Mouse (Mus musculus) kidney, adult 2 months (tissue): ENCODE measurements at regions not wholly inside any gene's neighbourhood (a gene's known extent, or its start where the extent isn't known, plus 50 kb on each side); places are given as distances from the start of the nearest gene placed in this dataset.

Experiments used
- DNase-seq: peaks from one replicate; pipeline ENCODE4 v3.0.0; 2021
- H3K27ac ChIP-seq: fragments of 200-500 bp; 2 replicates; pipeline ENCODE4 v1.5.1; 2012; ENCODE audit warnings: low read depth, low read length, control low read depth, inconsistent platforms; ENCODE audit not compliant: insufficient read depth
- H3K27me3 ChIP-seq: fragments of 200-500 bp; replicated peaks from 2 replicates; pipeline ENCODE4 v1.6.1; 2012; ENCODE audit warnings: mild to moderate bottlenecking, moderate library complexity, low read length, inconsistent platforms; ENCODE audit not compliant: control insufficient read depth, insufficient read depth
- H3K36me3 ChIP-seq: fragments of 200-500 bp; 2 replicates; pipeline ENCODE4 v1.6.1; 2012; ENCODE audit warnings: mild to moderate bottlenecking, moderate library complexity, low read length, inconsistent platforms; ENCODE audit not compliant: control insufficient read depth, insufficient read depth
- H3K4me1 ChIP-seq: fragments of 200-500 bp; 2 replicates; pipeline ENCODE4 v1.6.1; 2011; ENCODE audit warnings: low read length; ENCODE audit not compliant: control insufficient read depth, insufficient read depth
- H3K4me3 ChIP-seq: fragments of 200-500 bp; 2 replicates; pipeline ENCODE4 v1.5.1; 2011; ENCODE audit warnings: mild to moderate bottlenecking, low read depth, low read length, control low read depth; ENCODE audit not compliant: insufficient read depth
- CTCF ChIP-seq: fragments of 200-500 bp; conservative IDR thresholded peaks from 2 replicates; pipeline ENCODE4 v1.5.1; 2011; ENCODE audit warnings: low read depth, mild to moderate bottlenecking, control low read depth, low read length, moderate library complexity, mixed read lengths; ENCODE audit not compliant: insufficient read depth, insufficient read length
- POLR2A ChIP-seq: fragments of 200-500 bp; IDR thresholded peaks from one replicate; pipeline ENCODE4 v1.6.1; 2011; ENCODE audit warnings: low read depth, low read length, control low read depth
- WGBS: fragments of 180-500 bp; shearing (Covaris S2); methylation state at CpG from one replicate; pipeline ENCODE4 v1.1.7; 2018; 5-methylcytosine and 5-hydroxymethylcytosine counted together

DNA sequence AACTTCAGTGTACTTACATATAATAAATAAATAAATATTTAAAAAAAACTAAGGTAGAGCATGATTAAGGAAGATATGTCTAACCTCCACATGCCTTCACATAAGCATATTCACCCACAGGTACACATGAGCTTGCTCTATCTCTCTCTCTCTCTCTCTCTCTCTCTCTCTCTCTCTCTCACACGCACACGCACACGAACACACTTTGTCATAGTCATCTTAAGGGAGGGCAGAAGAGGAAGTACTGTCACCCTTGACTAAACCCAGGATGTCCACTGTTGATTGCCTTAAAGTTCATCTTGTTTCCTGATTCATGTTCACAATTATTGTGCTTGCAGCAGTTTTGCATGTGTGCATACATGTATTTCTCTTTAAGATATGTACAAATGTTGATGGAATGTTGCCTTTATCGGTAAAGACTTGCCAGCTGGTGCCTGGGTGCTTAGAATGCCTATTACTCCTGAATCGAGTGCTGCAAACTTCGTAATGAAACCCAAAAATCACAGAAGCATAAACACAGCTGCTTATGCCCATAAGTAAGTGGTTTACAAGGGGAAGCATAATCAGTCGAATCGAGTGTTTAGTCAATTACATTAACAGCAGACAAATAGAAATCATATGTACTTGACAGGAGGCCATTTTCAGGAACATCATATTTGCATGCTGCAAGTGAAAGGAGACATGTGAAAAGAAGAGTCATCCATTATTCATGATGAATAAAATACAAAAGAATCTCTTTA lies 84.3 kb downstream of the Tmem168 start:
- no peak overlapping the region for H3K4me3 ChIP-seq
- no peaks in the 10 kb centered on the region for H3K27me3 ChIP-seq
- no peak for TF ChIP-seq POLR2A
- no peak for TF ChIP-seq CTCF
- no peaks in the 10 kb centered on the region for H3K4me1 ChIP-seq
- H3K27ac ChIP-seq = no peak overlapping the region
- DNase-seq = no peak
- H3K36me3 ChIP-seq = no peaks in the 10 kb centered on the region
- 75% methylated on average over 8 of the region's 8 CpGs for WGBS

DNA sequence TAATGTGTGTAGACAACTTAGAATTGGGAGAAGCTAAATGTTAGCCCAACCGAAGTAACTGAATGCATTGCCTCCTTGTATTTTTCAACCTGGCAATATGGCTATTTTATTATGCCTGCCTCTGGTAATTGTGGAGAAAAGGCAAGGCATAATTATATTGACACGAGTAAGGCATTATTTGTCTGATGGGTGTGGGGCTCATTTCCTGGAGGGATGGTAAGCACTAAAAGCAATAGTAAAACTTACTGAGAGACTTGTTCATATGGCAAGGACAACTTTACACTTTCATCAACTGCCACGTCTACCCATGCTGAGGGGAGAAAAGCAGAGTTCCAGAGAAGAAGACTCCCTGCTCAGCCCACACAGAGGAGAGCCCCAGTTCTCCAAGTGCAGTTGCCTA lies 93.8 kb downstream of the Tmem168 start:
- WGBS = 69% methylated on average over 3 of the region's 3 CpGs
- Histone ChIP-seq H3K27me3 (no peaks in the 10 kb centered on the region), H3K4me1 (no peaks in the 10 kb centered on the region), H3K36me3 (no peaks in the 10 kb centered on the region), H3K27ac (no peak overlapping the region), H3K4me3 (no peak overlapping the region)
- TF ChIP-seq POLR2A (no peak), CTCF (no peak)
- DNase-seq = no peak

DNA sequence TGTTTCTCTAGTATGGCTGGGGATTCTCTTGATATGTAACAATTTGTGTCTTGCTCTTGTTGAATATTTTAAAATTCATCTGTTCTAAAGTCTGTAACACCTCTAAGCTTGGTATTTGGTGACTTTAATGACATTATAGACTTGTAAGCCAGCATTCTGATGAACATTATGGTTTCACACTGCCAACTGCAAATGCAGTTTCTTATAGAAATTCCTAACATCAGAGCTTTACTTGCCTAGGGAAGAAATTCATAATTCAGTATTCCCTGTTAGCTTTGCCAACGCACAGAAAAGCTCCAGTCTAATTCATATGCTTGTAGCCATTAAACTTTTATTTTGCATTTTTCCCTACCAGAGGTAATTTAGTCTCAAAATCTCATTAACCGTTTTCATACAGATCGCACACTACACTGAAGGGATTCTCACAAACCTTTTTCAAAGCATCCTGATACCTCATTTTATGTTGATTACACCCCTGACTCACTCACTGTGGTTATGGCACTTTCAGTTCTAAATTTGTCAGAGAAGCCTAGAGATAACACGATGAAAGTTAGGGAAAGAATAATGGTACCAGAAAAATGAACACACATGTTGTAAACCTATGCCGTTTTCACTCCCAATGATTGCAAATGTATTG lies 131.3 kb downstream of the Tmem168 start:
- Histone ChIP-seq H3K4me3 (no peak overlapping the region), H3K27ac (no peak overlapping the region), H3K27me3 (no peaks in the 10 kb centered on the region), H3K4me1 (no peaks in the 10 kb centered on the region), H3K36me3 (no peaks in the 10 kb centered on the region)
- no peak for TF ChIP-seq CTCF
- TF ChIP-seq POLR2A = no peak
- 91% methylated on average over 5 of the region's 5 CpGs for WGBS
- no peak for DNase-seq

DNA sequence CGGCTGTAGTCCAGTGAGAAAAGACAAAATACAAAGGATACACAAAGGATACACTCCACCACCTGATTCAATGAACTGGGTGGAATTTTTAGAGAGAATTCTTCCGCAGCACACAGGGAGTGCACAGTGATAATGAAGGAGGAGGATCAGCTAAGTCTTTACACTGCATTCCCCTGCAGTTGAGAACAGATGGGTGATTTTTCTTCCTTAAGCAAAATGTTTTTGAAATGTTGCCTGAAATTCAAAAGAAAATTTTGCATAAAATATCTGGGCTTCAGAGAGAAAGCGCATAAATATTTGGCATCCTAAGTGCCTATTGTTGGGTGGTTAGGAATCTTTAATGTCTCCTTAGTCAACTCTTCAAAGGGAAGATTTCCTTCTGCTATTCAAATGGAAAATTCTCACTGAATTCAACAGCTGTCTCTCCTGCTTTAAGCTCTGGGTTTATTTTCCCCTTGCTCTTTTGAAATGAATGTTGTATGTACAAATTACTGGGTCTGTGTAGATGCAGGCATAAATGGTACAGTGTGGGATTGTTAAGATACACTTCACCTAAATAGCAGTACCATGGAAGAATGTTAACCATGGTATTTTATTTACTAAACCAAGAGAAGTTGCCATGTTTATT lies 158.6 kb downstream of the Tmem168 start:
- Histone ChIP-seq H3K27ac (no peak overlapping the region), H3K27me3 (no peaks in the 10 kb centered on the region), H3K4me3 (no peak overlapping the region), H3K4me1 (no peaks in the 10 kb centered on the region), H3K36me3 (no peaks in the 10 kb centered on the region)
- TF ChIP-seq CTCF (no peak), POLR2A (no peak)
- WGBS = 74% methylated on average over 3 of the region's 3 CpGs
- DNase-seq = no peak

- H3K27me3 ChIP-seq = no peaks in the 10 kb centered on the region
- TF ChIP-seq CTCF = peak; percentile 56
- no peak for TF ChIP-seq POLR2A
- H3K4me3 ChIP-seq = no peak overlapping the region
- no peaks in the 10 kb centered on the region for H3K36me3 ChIP-seq
- no peaks in the 10 kb centered on the region for H3K4me1 ChIP-seq
- H3K27ac ChIP-seq = no peak overlapping the region
- DNase-seq = peak; percentile 15
Observed at GRCm38 (mm10) chr6:13413768-13414167, 189.0 kb upstream of the Vwde start.

DNA sequence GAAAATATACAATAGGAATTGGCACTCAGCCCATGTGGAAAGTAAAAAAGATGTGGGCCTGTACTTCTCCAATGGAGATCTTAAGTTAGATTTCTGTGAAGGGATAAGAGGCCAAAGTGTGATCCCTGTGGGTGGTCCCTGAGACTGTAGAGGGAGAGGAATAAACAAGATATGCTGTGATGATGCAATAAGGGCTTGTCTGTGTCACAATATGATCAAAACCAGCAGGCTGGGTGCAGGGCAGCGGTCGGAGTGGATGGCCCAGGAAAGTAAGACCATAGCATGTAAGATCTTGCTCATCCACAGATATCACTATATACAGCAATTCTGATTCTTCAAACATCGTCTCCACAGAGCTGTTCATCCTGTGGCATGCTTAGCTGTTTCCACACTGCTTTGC lies 188.3 kb upstream of the Vwde start:
- no peak overlapping the region for H3K4me3 ChIP-seq
- WGBS = 82% methylated on average over 3 of the region's 3 CpGs
- DNase-seq = no peak
- no peaks in the 10 kb centered on the region for H3K36me3 ChIP-seq
- no peak for TF ChIP-seq CTCF
- no peak for TF ChIP-seq POLR2A
- H3K27me3 ChIP-seq = no peaks in the 10 kb centered on the region
- no peak overlapping the region for H3K27ac ChIP-seq
- no peaks in the 10 kb centered on the region for H3K4me1 ChIP-seq

DNA sequence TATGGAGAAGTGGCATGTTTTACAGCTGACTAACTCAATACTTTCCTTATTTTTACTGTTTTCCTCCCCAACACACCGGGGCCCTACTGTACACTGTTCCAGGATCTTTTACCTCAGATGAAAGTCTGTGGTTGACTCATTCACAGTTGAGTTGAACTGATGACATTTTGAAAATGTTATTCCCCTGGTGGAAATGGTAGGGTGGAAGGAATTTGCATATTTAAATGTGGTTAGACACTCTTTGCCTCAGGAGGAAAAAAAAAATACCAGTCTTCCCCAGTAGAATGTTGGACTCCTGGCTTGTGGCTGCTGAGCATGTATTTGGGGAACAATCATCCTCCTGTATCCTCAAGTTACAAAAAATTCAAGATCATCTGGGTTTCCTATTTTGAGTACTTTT lies 159.7 kb upstream of the Vwde start:
- Histone ChIP-seq H3K27ac (no peak overlapping the region), H3K4me1 (no peaks in the 10 kb centered on the region), H3K4me3 (no peak overlapping the region), H3K36me3 (no peaks in the 10 kb centered on the region; the same call in 1 of the 2 replicates), H3K27me3 (no peaks in the 10 kb centered on the region)
- no peak for TF ChIP-seq POLR2A
- TF ChIP-seq CTCF = no peak
- no peak for DNase-seq
- 79% methylated on average over 1 of the region's 1 CpGs for WGBS
